Mouse (Mus musculus) kidney, embryonic 14.5 days (tissue): Measurements from ENCODE around the gene Crtc1. TPM values are rescaled to one million over a fixed set of nuclear protein-coding genes. Genes with fewer than 3 reads are reported as not detected.

Source experiments
- ATAC-seq: fragments of 200-750 bp; cut with Nextera tagmentation; 2 replicates; pipeline ENCODE4 v1.8.0; 2017; ENCODE audit warnings: moderate number of reproducible peaks, mild to moderate bottlenecking, moderate TSS enrichment, moderate library complexity; ENCODE audit not compliant: low FRiP score, low TSS enrichment
- H3K27ac ChIP-seq: fragments of 300-500 bp; sonication (generic); 2 replicates; pipeline ENCODE4 v1.5.1; 2014; ENCODE audit warnings: low read depth, mild to moderate bottlenecking, low read length, moderate library complexity, mixed read lengths
- H3K27me3 ChIP-seq: fragments of 300-500 bp; sonication (generic); 2 replicates; pipeline ENCODE4 v1.6.1; 2014; ENCODE audit warnings: mild to moderate bottlenecking, low read length; ENCODE audit not compliant: control insufficient read depth, insufficient read depth
- H3K36me3 ChIP-seq: fragments of 300-500 bp; sonication (generic); 2 replicates; pipeline ENCODE4 v1.6.1; 2014; ENCODE audit warnings: low read length, mixed read lengths; ENCODE audit not compliant: control insufficient read depth, insufficient read depth
- H3K4me1 ChIP-seq: fragments of 300-500 bp; sonication (generic); 2 replicates; pipeline ENCODE4 v1.6.1; 2014; ENCODE audit warnings: low read length, mixed read lengths; ENCODE audit not compliant: control insufficient read depth, insufficient read depth
- H3K4me2 ChIP-seq: fragments of 300-500 bp; sonication (generic); replicated peaks from 2 replicates; pipeline ENCODE4 v1.6.1; 2014; ENCODE audit warnings: low read depth, mild to moderate bottlenecking, low read length
- H3K4me3 ChIP-seq: fragments of 300-500 bp; sonication (generic); 2 replicates; pipeline ENCODE4 v1.5.1; 2014; ENCODE audit warnings: mild to moderate bottlenecking, low read length
- H3K9ac ChIP-seq: fragments of 300-500 bp; sonication (generic); 2 replicates; pipeline ENCODE4 v1.6.1; 2014; ENCODE audit warnings: low read depth, mild to moderate bottlenecking, low read length, moderate library complexity
- H3K9me3 ChIP-seq: fragments of 300-500 bp; sonication (generic); 2 replicates; pipeline ENCODE4 v1.6.1; 2016; ENCODE audit warnings: low read length; ENCODE audit not compliant: control insufficient read depth
- WGBS: fragments of 180-500 bp; shearing (Covaris S2); extraction: QIAGEN DNeasy Blood & Tissue Kit; methylation state at CpG from one replicate; pipeline ENCODE4 v1.1.7; 2014; 5-methylcytosine and 5-hydroxymethylcytosine counted together
- polyA plus RNA-seq: library from polyadenylated mRNA; unstranded; fragments of >200 nt; fragmentation: Nextera tagmentation; extraction: Ambion mirVana; gene quantifications from 2 replicates; pipeline ENCODE4 v1.2.1, GENCODE M21; 2014

Crtc1 gene
- polyA plus RNA-seq, 1 experiment from 2014 or later, result 21.2 TPM

GRCm38 (mm10) chr8:70476333-70477268 is 37.2 kb upstream of the Crtc1 start, which contains the start of gene Klhl26:
TSS of gene Klhl26 (minus strand) at chr8:70476968.
- Histone ChIP-seq H3K27ac (peak within 1 kb of the TSS; percentile 57), H3K36me3 (no peaks in the 10 kb centered on the region), H3K27me3 (0 out of 2 replicates have a peak, but pooled peaks cover 3% of the 10 kb centered on the region), H3K4me1 (peaks cover 11% of the 10 kb centered on the region), H3K4me2 (peak within 1 kb of the TSS; percentile 86), H3K9ac (peak within 1 kb of the TSS; percentile 89), H3K4me3 (peak within 1 kb of the TSS; percentile 92), H3K9me3 (no peaks in the 10 kb centered on the region)
- under 1% methylated on average over 53 of the region's 53 CpGs for WGBS
- ATAC-seq, result peak; percentile 88

GRCm38 (mm10) chr8:70471856-70472255 is 32.5 kb upstream of the Crtc1 start:
- Histone ChIP-seq H3K9ac (no peak overlapping the region), H3K4me2 (no peak overlapping the region), H3K27me3 (no peaks in the 10 kb centered on the region), H3K9me3 (no peaks in the 10 kb centered on the region), H3K36me3 (no peaks in the 10 kb centered on the region), H3K27ac (no peak overlapping the region), H3K4me3 (no peak overlapping the region), H3K4me1 (peaks cover 13% of the 10 kb centered on the region)
- ATAC-seq, result no peak
- WGBS, result 96% methylated on average over 7 of the region's 7 CpGs

GRCm38 (mm10) chr8:70469938-70470337 is 30.6 kb upstream of the Crtc1 start:
- Histone ChIP-seq H3K27ac (no peak overlapping the region), H3K4me3 (no peak overlapping the region), H3K27me3 (no peaks in the 10 kb centered on the region), H3K4me2 (no peak overlapping the region), H3K36me3 (no peaks in the 10 kb centered on the region), H3K9me3 (no peaks in the 10 kb centered on the region), H3K9ac (no peak overlapping the region), H3K4me1 (peaks cover 13% of the 10 kb centered on the region)
- ATAC-seq, result no peak
- 84% methylated on average over 2 of the region's 2 CpGs for WGBS

GRCm38 (mm10) chr8:70469295-70469916 is 30.0 kb upstream of the Crtc1 start:
- no peak for ATAC-seq
- no peak overlapping the region for H3K27ac ChIP-seq

GRCm38 (mm10) chr8:70468733-70469132 is 29.4 kb upstream of the Crtc1 start:
- WGBS, result 90% methylated on average over 4 of the region's 4 CpGs
- peaks cover 13% of the 10 kb centered on the region for H3K4me1 ChIP-seq
- no peaks in the 10 kb centered on the region for H3K9me3 ChIP-seq
- H3K27ac ChIP-seq, result no peak overlapping the region
- H3K9ac ChIP-seq, result no peak overlapping the region
- no peaks in the 10 kb centered on the region for H3K36me3 ChIP-seq
- H3K27me3 ChIP-seq, result no peaks in the 10 kb centered on the region
- H3K4me3 ChIP-seq, result no peak overlapping the region
- ATAC-seq, result no peak
- no peak overlapping the region for H3K4me2 ChIP-seq

More at GRCm38 (mm10) chr8:70469295-70469916, 30.0 kb upstream of the Crtc1 start:
- no peaks in the 10 kb centered on the region for H3K9me3 ChIP-seq
- H3K27me3 ChIP-seq, result no peaks in the 10 kb centered on the region
- H3K9ac ChIP-seq, result no peak overlapping the region
- H3K36me3 ChIP-seq, result no peaks in the 10 kb centered on the region
- H3K4me2 ChIP-seq, result no peak overlapping the region
- no peak overlapping the region for H3K4me3 ChIP-seq
- H3K4me1 ChIP-seq, result peaks cover 13% of the 10 kb centered on the region
- 52% methylated on average over 10 of the region's 10 CpGs for WGBS

GRCm38 (mm10) chr8:70467907-70468306 is 28.5 kb upstream of the Crtc1 start:
- WGBS, result 70% methylated on average over 1 of the region's 1 CpGs
- Histone ChIP-seq H3K4me3 (no peak overlapping the region), H3K9ac (no peak overlapping the region), H3K4me1 (peaks cover 13% of the 10 kb centered on the region), H3K27ac (no peak overlapping the region), H3K27me3 (no peaks in the 10 kb centered on the region), H3K4me2 (no peak overlapping the region), H3K36me3 (no peaks in the 10 kb centered on the region), H3K9me3 (no peaks in the 10 kb centered on the region)
- ATAC-seq, result no peak; the same call in 1 of the 2 replicates

GRCm38 (mm10) chr8:70467229-70467725 is 27.9 kb upstream of the Crtc1 start:
- Histone ChIP-seq H3K9me3 (no peaks in the 10 kb centered on the region), H3K27ac (no peak overlapping the region), H3K4me3 (no peak overlapping the region), H3K36me3 (no peaks in the 10 kb centered on the region), H3K4me2 (no peak overlapping the region), H3K27me3 (no peaks in the 10 kb centered on the region), H3K4me1 (peaks cover 13% of the 10 kb centered on the region), H3K9ac (no peak overlapping the region)
- no peak for ATAC-seq
- whole genome bisulfite sequencing, result 52% methylated on average over 5 of the region's 5 CpGs

- H3K9ac ChIP-seq, result no peak overlapping the region
- no peaks in the 10 kb centered on the region for H3K27me3 ChIP-seq
- H3K4me1 ChIP-seq, result peaks cover 13% of the 10 kb centered on the region
- 57% methylated on average over 11 of the region's 11 CpGs for WGBS
- no peak overlapping the region for H3K27ac ChIP-seq
- no peak for ATAC-seq
- no peaks in the 10 kb centered on the region for H3K9me3 ChIP-seq
- H3K4me3 ChIP-seq, result no peak overlapping the region
- H3K4me2 ChIP-seq, result no peak overlapping the region
- H3K36me3 ChIP-seq, result no peaks in the 10 kb centered on the region
These were observed 27.4 kb upstream of the Crtc1 start for GRCm38 (mm10) chr8:70466771-70467170.

- Histone ChIP-seq H3K4me3 (no peak overlapping the region), H3K4me2 (no peak overlapping the region), H3K9ac (no peak overlapping the region), H3K4me1 (peaks cover 13% of the 10 kb centered on the region), H3K36me3 (no peaks in the 10 kb centered on the region), H3K27me3 (no peaks in the 10 kb centered on the region), H3K9me3 (no peaks in the 10 kb centered on the region), H3K27ac (no peak overlapping the region)
- ATAC-seq, result no peak
- WGBS, result 85% methylated on average over 4 of the region's 4 CpGs
These were observed 26.9 kb upstream of the Crtc1 start for GRCm38 (mm10) chr8:70466305-70466704.
